Mouse (Mus musculus): Measurements from ENCODE around the gene Polr1d. TPM values are rescaled to one million over a fixed set of nuclear protein-coding genes. Genes with fewer than 3 reads are reported as not detected.

Polr1d gene
- polyA plus RNA-seq, 1 experiment from 2014 or later = 97.6 TPM

GRCm38 (mm10) chr5:147156376-147156775, 79.5 kb downstream of the Polr1d start:
- no peak for ATAC-seq (ENCODE audit: insufficient number of reproducible peaks, insufficient read depth, low FRiP score, low read depth)
- H3K27ac ChIP-seq (replicated peaks in 1 of 2; ENCODE audit: control insufficient read depth in 1 of 2, insufficient read depth in 1 of 2, low read depth in 2 of 2, low read length in 2 of 2) = no peak overlapping the region
- no peaks in the 10 kb centered on the region for H3K4me1 ChIP-seq (ENCODE audit: control insufficient read depth in 2 of 2, insufficient read depth in 2 of 2, low read length in 2 of 2)
- H3K27me3 ChIP-seq (ENCODE audit: control insufficient read depth, insufficient read depth, low read length) = peaks cover 20% of the 10 kb centered on the region
- H3K9me3 ChIP-seq (ENCODE audit: control insufficient read depth, low read length) = no peaks in the 10 kb centered on the region
- no peak overlapping the region for H3K9ac ChIP-seq (ENCODE audit: low read length)
- H3K4me3 ChIP-seq (ENCODE audit: control insufficient read depth in 1 of 2, insufficient read depth in 1 of 2, low read depth in 1 of 2, low read length in 2 of 2) = no peak overlapping the region
- no peak overlapping the region for H3K4me2 ChIP-seq (ENCODE audit: low read length)
- H3K36me3 ChIP-seq (ENCODE audit: control insufficient read depth, insufficient read depth, low read length) = no peaks in the 10 kb centered on the region
- 45% methylated on average over 3 of the region's 3 CpGs for WGBS

DNA sequence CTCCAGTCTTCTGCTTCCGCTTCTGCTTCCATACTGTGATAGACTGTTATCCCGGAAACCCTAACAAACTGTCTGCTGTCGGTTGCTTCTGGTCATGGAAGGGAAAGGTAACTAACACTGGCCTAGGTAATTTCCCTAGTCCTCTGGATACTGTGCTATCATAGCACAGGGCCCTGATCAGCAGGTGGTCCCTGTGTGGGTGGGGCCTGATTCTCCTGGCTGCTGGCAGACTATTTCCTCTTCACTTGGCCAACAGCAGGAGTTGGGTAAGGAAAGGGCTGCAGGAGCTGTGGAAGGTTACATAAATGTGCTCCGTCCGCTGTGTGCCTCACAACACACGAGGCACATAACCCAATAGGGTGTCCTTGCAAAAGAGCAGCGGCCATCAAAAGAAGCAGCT, 80.6 kb downstream of the Polr1d start:
- no peak overlapping the region for H3K4me3 ChIP-seq (ENCODE audit: control insufficient read depth in 1 of 2, insufficient read depth in 1 of 2, low read depth in 1 of 2, low read length in 2 of 2)
- H3K9me3 ChIP-seq (ENCODE audit: control insufficient read depth, low read length) = no peaks in the 10 kb centered on the region
- no peak for ATAC-seq (ENCODE audit: insufficient number of reproducible peaks, insufficient read depth, low FRiP score, low read depth)
- no peaks in the 10 kb centered on the region for H3K36me3 ChIP-seq (ENCODE audit: control insufficient read depth, insufficient read depth, low read length)
- H3K4me1 ChIP-seq (ENCODE audit: control insufficient read depth in 2 of 2, insufficient read depth in 2 of 2, low read length in 2 of 2) = no peaks in the 10 kb centered on the region
- no peak overlapping the region for H3K9ac ChIP-seq (ENCODE audit: low read length)
- WGBS = 63% methylated on average over 7 of the region's 7 CpGs
- H3K27ac ChIP-seq (replicated peaks in 1 of 2; ENCODE audit: control insufficient read depth in 1 of 2, insufficient read depth in 1 of 2, low read depth in 2 of 2, low read length in 2 of 2) = no peak overlapping the region
- H3K4me2 ChIP-seq (ENCODE audit: low read length) = no peak overlapping the region
- peaks cover 20% of the 10 kb centered on the region for H3K27me3 ChIP-seq (ENCODE audit: control insufficient read depth, insufficient read depth, low read length)

DNA sequence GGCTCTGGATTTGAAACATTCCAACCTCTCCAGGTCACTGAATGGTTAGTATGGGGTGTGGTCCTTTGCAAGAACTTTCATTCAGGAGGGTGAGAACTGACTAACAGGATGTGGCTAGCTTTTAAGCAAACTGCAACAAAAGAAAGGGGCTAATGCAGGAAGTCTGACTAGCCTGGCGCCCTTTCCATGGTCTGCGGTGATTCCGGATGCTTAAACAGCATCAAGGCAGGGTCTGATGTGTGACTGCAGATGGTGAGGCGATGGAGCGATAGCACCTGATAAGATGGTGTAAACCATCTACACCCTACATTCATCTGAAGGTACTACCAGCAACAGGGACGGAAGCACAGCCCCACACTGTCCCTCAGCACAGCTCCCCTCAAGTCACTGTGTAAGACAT, 82.5 kb downstream of the Polr1d start:
- no peak for ATAC-seq (ENCODE audit: insufficient number of reproducible peaks, insufficient read depth, low FRiP score, low read depth)
- no peaks in the 10 kb centered on the region for H3K9me3 ChIP-seq (ENCODE audit: control insufficient read depth, low read length)
- WGBS = 64% methylated on average over 6 of the region's 6 CpGs

GRCm38 (mm10) chr5:147159792-147160191, 82.9 kb downstream of the Polr1d start:
- no peak overlapping the region for H3K4me3 ChIP-seq (ENCODE audit: control insufficient read depth in 1 of 2, insufficient read depth in 1 of 2, low read depth in 1 of 2, low read length in 2 of 2)
- no peaks in the 10 kb centered on the region for H3K9me3 ChIP-seq (ENCODE audit: control insufficient read depth, low read length)
- 79% methylated on average over 2 of the region's 2 CpGs for WGBS
- no peaks in the 10 kb centered on the region for H3K4me1 ChIP-seq (ENCODE audit: control insufficient read depth in 2 of 2, insufficient read depth in 2 of 2, low read length in 2 of 2)
- peaks cover 17% of the 10 kb centered on the region for H3K27me3 ChIP-seq (ENCODE audit: control insufficient read depth, insufficient read depth, low read length)
- H3K9ac ChIP-seq (ENCODE audit: low read length) = no peak overlapping the region
- no peak overlapping the region for H3K27ac ChIP-seq (replicated peaks in 1 of 2; ENCODE audit: control insufficient read depth in 1 of 2, insufficient read depth in 1 of 2, low read depth in 2 of 2, low read length in 2 of 2)
- ATAC-seq (ENCODE audit: insufficient number of reproducible peaks, insufficient read depth, low FRiP score, low read depth) = no peak
- H3K36me3 ChIP-seq (ENCODE audit: control insufficient read depth, insufficient read depth, low read length) = no peaks in the 10 kb centered on the region
- H3K4me2 ChIP-seq (ENCODE audit: low read length) = no peak overlapping the region

More for the DNA sequence above, 82.5 kb downstream of the Polr1d start:
- no peak overlapping the region for H3K9ac ChIP-seq (ENCODE audit: low read length)
- H3K4me1 ChIP-seq (ENCODE audit: control insufficient read depth in 2 of 2, insufficient read depth in 2 of 2, low read length in 2 of 2) = no peaks in the 10 kb centered on the region
- H3K36me3 ChIP-seq (ENCODE audit: control insufficient read depth, insufficient read depth, low read length) = no peaks in the 10 kb centered on the region
- no peak overlapping the region for H3K27ac ChIP-seq (replicated peaks in 1 of 2; ENCODE audit: control insufficient read depth in 1 of 2, insufficient read depth in 1 of 2, low read depth in 2 of 2, low read length in 2 of 2)
- peaks cover 17% of the 10 kb centered on the region for H3K27me3 ChIP-seq (ENCODE audit: control insufficient read depth, insufficient read depth, low read length)
- no peak overlapping the region for H3K4me2 ChIP-seq (ENCODE audit: low read length)
- no peak overlapping the region for H3K4me3 ChIP-seq (ENCODE audit: control insufficient read depth in 1 of 2, insufficient read depth in 1 of 2, low read depth in 1 of 2, low read length in 2 of 2)

Other genes starting within 250 kb of the Polr1d start
- 410 and 435 TPM in 2 replicates for gene Rpl21, start 244.2 kb upstream of the Polr1d start, polyA plus RNA-seq (2014; fragmentation: Nextera tagmentation; extraction: Ambion mirVana)
- 9.1 and 9.9 TPM in 2 replicates for gene Rasl11a, start 232.0 kb upstream of the Polr1d start, polyA plus RNA-seq (2014; fragmentation: Nextera tagmentation; extraction: Ambion mirVana)
- 74.5 and 75.4 TPM in 2 replicates for gene Gtf3a, start 128.4 kb upstream of the Polr1d start, polyA plus RNA-seq (2014; fragmentation: Nextera tagmentation; extraction: Ambion mirVana)
- gene Mtif3, start 113.2 kb upstream of the Polr1d start, polyA plus RNA-seq (2014; fragmentation: Nextera tagmentation; extraction: Ambion mirVana) = 20.3 and 23.8 TPM in 2 replicates
- gene Lnx2, start 464 bp upstream of the Polr1d start, polyA plus RNA-seq (2014; fragmentation: Nextera tagmentation; extraction: Ambion mirVana) = 13.0 TPM in 2 replicates
- not detected in 2 replicates for gene Gsx1, start 111.6 kb downstream of the Polr1d start, polyA plus RNA-seq (2014; fragmentation: Nextera tagmentation; extraction: Ambion mirVana)
- not detected in 2 replicates for gene Pdx1, start 192.9 kb downstream of the Polr1d start, polyA plus RNA-seq (2014; fragmentation: Nextera tagmentation; extraction: Ambion mirVana)
- not detected in 2 replicates for gene Cdx2, start 230.2 kb downstream of the Polr1d start, polyA plus RNA-seq (2014; fragmentation: Nextera tagmentation; extraction: Ambion mirVana)
- gene Urad, start 245.4 kb downstream of the Polr1d start, polyA plus RNA-seq (2014; fragmentation: Nextera tagmentation; extraction: Ambion mirVana) = not detected in 2 replicates

Measured in heart, embryonic 14.5 days (tissue).